Mouse (Mus musculus): ENCODE measurements around the gene Mapk8ip3. TPM values are rescaled to one million over a fixed set of nuclear protein-coding genes. Genes with fewer than 3 reads are reported as not detected.

Gene Mapk8ip3
- polyA plus RNA-seq, 1 experiment from 2014 or later: 22.4 TPM

DNA sequence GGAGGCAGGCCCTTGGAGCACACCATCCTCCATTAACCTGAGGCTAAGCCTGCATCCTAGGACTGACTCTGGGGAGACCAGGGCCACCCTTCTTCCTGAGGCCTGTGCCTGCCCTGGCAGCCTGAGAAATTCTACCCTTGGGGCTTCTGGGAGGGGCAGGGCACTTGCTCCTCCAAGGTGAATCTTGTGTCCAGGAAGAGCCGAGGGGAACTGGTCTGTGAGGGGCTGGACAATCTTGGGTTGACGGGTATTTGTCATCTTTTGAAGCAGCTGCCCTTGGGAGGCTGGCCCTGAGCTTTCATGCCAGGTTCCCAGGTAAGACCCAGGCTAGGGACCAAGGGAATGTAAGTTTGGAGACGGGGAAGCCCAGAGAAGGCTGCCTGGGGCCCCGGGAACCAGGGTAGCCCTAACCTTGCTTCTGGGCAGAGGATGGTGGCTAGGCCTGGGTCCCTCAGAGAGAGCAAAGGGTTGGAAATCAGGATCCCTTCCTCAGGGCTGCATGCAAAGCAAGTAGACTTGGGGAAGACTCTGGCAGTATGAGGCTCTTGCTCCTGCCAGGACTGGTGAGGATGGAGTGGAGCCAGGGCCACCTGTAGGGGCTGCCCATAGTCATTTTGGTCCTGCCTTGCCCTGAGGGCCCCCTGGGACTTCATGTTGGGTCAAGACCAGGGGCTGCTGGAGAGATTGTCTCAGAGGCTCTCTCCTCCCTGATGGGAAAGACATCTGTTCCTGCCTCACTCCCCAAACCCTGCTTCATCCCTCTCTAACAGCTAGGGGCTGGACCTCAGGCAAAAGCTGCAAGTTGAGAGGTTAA, 38.5 kb downstream of the Mapk8ip3 start:
- Histone ChIP-seq H3K27ac (no peak overlapping the region), H3K9ac (0 out of 2 replicates have a peak overlapping the region, but pooled peaks have one; percentile 83), H3K27me3 (replicated peaks) (no peaks in the 10 kb centered on the region), H3K36me3 (peaks cover 54% of the 10 kb centered on the region), H3K4me3 (replicated peaks) (no peak overlapping the region), H3K9me3 (no peaks in the 10 kb centered on the region), H3K4me2 (replicated peaks) (peak overlapping the region; percentile 92), H3K4me1 (replicated peaks) (peaks cover 29% of the 10 kb centered on the region)
- 65% methylated on average over 4 of the region's 4 CpGs for WGBS
- ATAC-seq: no peak

DNA sequence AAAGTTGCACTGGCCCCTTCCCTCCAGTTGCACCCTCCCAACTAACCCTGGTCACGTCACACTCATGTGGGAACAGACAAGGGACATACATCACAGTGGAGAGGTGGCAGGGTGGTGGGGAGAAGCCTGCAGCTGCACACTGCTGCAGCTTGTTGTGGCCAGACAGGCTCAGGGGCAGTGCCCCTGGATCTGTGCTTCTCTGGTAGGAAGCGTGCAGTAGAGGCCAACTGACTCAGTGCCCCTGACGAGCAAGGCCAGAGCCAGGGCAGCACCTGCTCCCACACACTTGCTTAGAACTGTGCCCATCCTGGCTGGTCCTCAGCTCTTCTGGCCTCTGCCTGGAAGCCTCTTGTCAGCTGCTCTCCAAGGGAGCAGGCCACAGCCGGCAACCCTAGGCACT, 39.2 kb downstream of the Mapk8ip3 start:
- Histone ChIP-seq H3K4me1 (replicated peaks) (peaks cover 29% of the 10 kb centered on the region), H3K36me3 (peaks cover 54% of the 10 kb centered on the region), H3K27me3 (replicated peaks) (no peaks in the 10 kb centered on the region), H3K4me2 (replicated peaks) (peak overlapping the region; percentile 92), H3K4me3 (replicated peaks) (peak overlapping the region; percentile 91), H3K9me3 (no peaks in the 10 kb centered on the region), H3K9ac (0 out of 2 replicates have a peak overlapping the region, but pooled peaks have one; percentile 83), H3K27ac (no peak overlapping the region)
- WGBS: 81% methylated on average over 4 of the region's 4 CpGs
- ATAC-seq: no peak

DNA sequence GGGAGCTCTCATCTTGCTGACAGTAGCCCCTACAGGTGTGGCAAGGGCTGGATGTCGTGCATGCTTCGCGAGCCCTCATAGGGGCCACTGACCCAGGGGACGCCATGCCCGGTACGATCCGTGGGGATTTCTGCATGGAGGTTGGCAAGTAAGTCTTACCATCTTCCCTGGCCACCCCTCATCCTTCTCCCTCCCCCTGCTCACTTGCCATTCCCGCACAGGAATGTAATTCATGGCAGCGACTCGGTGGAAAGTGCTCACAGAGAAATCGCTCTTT, 39.8 kb downstream of the Mapk8ip3 start:
- Histone ChIP-seq H3K36me3 (peaks cover 55% of the 10 kb centered on the region), H3K4me3 (replicated peaks) (peak overlapping the region; percentile 91), H3K27ac (peak overlapping the region; percentile 87; the same call in 1 of the 2 replicates), H3K4me1 (replicated peaks) (peaks cover 29% of the 10 kb centered on the region), H3K4me2 (replicated peaks) (peak overlapping the region; percentile 92), H3K9me3 (no peaks in the 10 kb centered on the region), H3K9ac (peak overlapping the region; percentile 83), H3K27me3 (replicated peaks) (no peaks in the 10 kb centered on the region)
- ATAC-seq: no peak
- 28% methylated on average over 11 of the region's 11 CpGs for WGBS

DNA sequence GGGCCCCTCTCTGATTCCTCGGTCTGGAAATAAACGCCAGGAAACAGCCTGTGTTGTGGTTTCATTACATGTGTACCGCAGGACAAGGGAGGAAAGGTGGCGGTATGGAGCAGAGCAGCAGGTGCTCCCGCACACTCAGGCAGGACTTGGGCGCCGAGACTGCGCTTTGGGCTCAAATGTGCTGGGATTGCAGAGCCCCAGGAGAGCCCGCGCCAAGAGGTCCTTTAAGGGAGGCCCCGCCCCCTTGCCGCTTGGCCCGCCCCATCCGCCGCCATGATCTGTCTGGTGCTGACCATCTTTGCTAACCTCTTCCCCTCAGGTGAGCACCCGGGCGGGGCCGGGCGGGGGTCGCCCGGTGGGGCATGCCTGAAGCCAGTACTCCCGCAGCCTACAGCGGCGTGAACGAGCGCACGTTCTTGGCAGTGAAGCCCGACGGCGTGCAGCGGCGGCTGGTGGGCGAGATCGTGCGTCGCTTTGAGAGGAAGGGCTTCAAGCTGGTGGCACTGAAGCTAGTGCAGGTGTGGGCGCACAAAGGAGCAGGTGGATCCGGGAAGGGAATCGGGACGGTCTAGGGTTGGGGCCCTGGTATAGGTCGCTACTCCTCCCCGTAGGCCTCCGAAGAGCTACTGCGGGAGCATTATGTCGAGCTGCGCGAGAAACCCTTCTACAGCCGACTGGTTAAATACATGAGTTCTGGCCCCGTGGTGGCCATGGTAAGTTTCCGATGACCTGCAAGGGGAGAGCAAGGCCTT, 40.4 kb downstream of the Mapk8ip3 start, which contains the start of gene Nme3:
Gene Nme3, plus strand, starts transcription at position 260 of the 752 bp plus-strand sequence.
- Histone ChIP-seq H3K27ac (peak within 1 kb of the TSS; percentile 87), H3K9me3 (no peaks in the 10 kb centered on the region), H3K36me3 (peaks cover 50% of the 10 kb centered on the region)

DNA sequence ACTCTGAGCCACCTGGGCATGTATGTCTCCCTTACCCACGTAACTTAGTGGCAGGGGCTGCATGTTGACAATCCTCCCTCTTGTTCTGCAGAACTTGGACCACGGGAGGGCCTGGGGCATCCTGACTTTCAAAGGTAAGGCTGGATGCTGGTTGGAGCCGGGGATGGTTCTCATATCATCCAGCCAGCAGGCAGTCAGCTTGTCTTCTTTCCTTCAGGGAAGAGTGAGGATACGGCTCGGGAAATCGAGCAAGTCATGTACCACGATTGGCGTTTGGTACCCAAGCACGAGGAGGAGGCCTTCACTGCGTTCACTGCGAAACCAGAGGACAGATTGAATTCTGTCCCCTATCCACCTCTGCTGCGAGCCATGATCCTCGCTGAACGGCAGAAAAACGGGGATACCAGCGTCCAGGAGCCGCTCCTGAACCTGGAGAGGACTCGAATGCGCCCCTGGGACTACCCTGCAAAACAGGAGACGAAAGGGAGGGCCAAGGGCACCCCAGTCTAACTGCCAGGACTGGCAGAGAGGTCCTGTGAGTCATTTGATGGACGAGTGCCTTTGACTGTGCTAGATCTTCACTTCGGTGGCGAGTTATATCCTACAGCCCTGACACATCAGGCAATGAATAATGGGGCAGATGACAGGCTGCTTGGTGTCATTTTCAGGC, 41.1 kb downstream of the Mapk8ip3 start:
- ATAC-seq: peak; percentile 11; the same call in 1 of the 2 replicates
- Histone ChIP-seq H3K27me3 (replicated peaks) (no peaks in the 10 kb centered on the region), H3K36me3 (peaks cover 50% of the 10 kb centered on the region), H3K9ac (peak overlapping the region; percentile 83), H3K4me1 (replicated peaks) (peaks cover 29% of the 10 kb centered on the region), H3K9me3 (no peaks in the 10 kb centered on the region), H3K4me2 (replicated peaks) (peak overlapping the region; percentile 92), H3K4me3 (replicated peaks) (peak overlapping the region; percentile 91), H3K27ac (peak overlapping the region; percentile 87)
- 10% methylated on average over 23 of the region's 23 CpGs for WGBS

More for the DNA sequence above, 40.4 kb downstream of the Mapk8ip3 start, which contains the start of gene Nme3:
- H3K27me3 ChIP-seq (replicated peaks): no peaks in the 10 kb centered on the region
- peak within 1 kb of the TSS; percentile 83 for H3K9ac ChIP-seq
- H3K4me2 ChIP-seq (replicated peaks): peak within 1 kb of the TSS; percentile 92
- ATAC-seq: peak; percentile 85
- peaks cover 29% of the 10 kb centered on the region for H3K4me1 ChIP-seq (replicated peaks)
- 1% methylated on average over 50 of the region's 50 CpGs for WGBS
- peak within 1 kb of the TSS; percentile 91 for H3K4me3 ChIP-seq (replicated peaks)

DNA sequence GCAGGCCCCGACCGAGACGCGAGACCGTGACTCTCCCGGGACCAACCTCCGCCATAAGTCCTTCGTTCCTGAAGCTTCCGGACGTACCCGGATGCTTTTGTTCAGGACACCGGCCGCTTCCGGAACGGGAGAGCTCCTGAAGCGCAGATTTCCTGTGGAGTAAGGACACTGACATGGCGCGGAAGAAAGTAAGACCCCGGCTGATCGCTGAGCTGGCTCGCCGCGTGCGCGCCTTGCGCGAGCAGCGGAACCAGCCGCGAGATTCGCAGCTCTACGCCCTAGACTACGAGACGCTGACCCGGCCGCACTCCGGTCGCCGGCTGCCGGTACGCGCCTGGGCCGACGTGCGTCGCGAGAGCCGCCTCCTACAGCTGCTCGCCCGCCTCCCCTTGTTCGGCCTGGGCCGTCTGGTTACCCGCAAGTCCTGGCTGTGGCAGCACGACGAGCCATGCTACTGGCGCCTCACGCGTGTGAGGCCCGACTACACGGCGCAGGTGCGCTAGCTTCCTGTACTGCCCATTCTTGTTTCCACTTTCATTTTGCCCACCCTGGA, 41.7 kb downstream of the Mapk8ip3 start, which contains the start of the genes Eme2 and Mrps34:
Gene Eme2, minus strand, starts transcription at position 93 of the 553 bp plus-strand sequence.
Gene Mrps34, plus strand, starts transcription at position 122 of the 553 bp plus-strand sequence.
- Histone ChIP-seq H3K9ac (peak within 1 kb of the TSS; percentile 83), H3K27me3 (replicated peaks) (no peaks in the 10 kb centered on the region), H3K4me1 (replicated peaks) (peaks cover 29% of the 10 kb centered on the region), H3K9me3 (no peaks in the 10 kb centered on the region), H3K27ac (peak within 1 kb of the TSS; percentile 87), H3K36me3 (peaks cover 49% of the 10 kb centered on the region), H3K4me3 (replicated peaks) (peak within 1 kb of the TSS; percentile 91), H3K4me2 (replicated peaks) (peak within 1 kb of the TSS; percentile 92)
- WGBS: under 1% methylated on average over 62 of the region's 62 CpGs
- peak; percentile 76 for ATAC-seq

DNA sequence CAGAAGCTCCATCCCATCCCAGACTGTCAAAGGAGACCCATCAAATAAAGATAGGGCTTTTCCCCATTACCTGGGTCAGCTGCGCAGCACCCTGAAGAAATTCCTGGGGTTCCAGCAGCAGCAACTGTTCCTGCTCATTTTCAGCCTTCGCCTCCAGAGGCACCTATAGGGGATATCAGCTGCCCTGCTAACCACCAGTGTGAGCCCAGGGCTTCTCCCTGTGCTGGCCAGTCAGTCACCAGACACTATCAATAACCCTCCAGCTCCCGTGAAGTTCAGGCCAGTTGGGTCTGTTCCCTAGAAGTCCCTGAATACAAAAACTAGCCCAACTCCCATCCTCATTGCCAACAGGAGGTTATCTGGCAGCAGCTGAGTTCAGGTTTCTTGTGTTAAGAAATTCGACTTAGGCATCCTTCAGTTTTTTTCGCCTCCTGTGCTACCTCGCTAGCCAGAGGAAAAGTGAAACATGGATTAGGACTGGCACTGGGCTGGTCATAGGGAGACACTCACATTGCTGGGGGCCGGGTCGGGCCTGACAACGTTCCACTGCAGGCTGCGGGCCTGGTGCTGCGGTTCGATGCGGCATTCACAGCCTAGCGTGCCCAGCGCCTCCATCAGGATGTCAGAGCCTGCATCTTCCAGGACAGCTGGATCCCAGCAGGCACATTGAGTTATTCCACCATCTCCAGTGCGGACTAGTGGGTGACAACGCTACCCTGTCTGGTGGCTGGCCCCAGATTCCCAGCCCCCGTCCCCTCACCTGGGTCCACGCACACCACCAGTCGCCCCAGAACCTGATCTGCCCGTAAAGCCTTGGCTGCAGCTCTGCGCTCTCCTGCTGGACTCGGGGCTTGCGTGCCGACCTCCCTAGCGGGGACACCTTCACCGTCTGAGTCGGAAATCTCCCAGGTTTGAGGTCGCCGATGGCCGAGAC, 42.4 kb downstream of the Mapk8ip3 start:
- H3K9ac ChIP-seq: peak overlapping the region; percentile 83
- H3K9me3 ChIP-seq: no peaks in the 10 kb centered on the region
- H3K4me3 ChIP-seq (replicated peaks): peak overlapping the region; percentile 91
- ATAC-seq: peak; percentile 23
- H3K4me1 ChIP-seq (replicated peaks): peaks cover 29% of the 10 kb centered on the region
- H3K36me3 ChIP-seq: peaks cover 42% of the 10 kb centered on the region
- H3K27me3 ChIP-seq (replicated peaks): no peaks in the 10 kb centered on the region
- H3K27ac ChIP-seq: peak overlapping the region; percentile 87
- 10% methylated on average over 31 of the region's 31 CpGs for WGBS
- peak overlapping the region; percentile 92 for H3K4me2 ChIP-seq (replicated peaks)

DNA sequence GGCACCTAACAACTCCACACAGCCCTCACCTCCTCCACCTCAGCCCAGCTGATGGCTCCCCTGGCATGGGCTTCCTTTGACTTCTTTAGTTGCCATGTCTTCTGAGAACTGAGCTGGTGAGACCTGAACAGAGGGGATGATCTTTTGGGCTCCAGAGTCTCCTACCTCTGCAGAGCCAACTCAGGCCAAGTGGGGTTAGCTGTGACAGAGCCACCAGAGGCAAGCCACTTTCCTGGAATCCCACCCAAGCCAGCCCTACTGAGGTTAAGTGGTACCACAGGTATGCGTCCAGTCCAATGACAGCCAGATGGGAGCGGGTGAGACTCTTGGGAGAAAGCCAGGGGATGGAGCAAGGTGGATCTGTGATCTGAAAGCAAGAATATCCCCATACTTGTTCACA, 43.5 kb downstream of the Mapk8ip3 start:
- Histone ChIP-seq H3K4me2 (replicated peaks) (peak overlapping the region; percentile 92; the same call in 1 of the 2 replicates), H3K36me3 (peaks cover 32% of the 10 kb centered on the region), H3K9me3 (no peaks in the 10 kb centered on the region), H3K4me1 (replicated peaks) (peaks cover 29% of the 10 kb centered on the region), H3K27ac (no peak overlapping the region), H3K9ac (no peak overlapping the region), H3K27me3 (replicated peaks) (no peaks in the 10 kb centered on the region), H3K4me3 (replicated peaks) (no peak overlapping the region)
- WGBS: 90% methylated on average over 2 of the region's 2 CpGs
- ATAC-seq: no peak

DNA sequence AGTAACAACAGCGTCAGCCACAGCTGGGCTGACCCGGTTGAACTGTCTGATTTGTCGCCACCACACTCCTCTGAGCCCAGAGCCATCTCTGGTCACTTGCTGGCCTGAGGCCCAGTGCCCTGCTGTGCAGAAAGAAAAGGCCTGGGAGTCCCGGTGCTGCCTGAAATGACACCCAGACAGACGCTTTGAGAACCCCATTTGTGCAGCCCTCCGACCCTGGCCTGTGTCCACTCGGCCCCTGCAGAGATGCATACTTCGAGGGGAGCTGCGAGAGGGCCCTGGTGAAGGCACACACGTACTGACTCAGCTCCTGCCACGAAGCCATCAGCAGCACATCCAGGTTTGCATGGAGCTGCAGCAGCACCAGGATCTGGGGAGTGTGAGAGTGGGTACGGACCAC, 44.0 kb downstream of the Mapk8ip3 start:
- WGBS: 92% methylated on average over 12 of the region's 12 CpGs
- Histone ChIP-seq H3K27me3 (replicated peaks) (no peaks in the 10 kb centered on the region), H3K36me3 (peaks cover 32% of the 10 kb centered on the region), H3K4me3 (replicated peaks) (no peak overlapping the region), H3K9ac (no peak overlapping the region), H3K27ac (no peak overlapping the region), H3K4me1 (replicated peaks) (peaks cover 30% of the 10 kb centered on the region), H3K4me2 (replicated peaks) (no peak overlapping the region), H3K9me3 (no peaks in the 10 kb centered on the region)
- ATAC-seq: no peak

DNA sequence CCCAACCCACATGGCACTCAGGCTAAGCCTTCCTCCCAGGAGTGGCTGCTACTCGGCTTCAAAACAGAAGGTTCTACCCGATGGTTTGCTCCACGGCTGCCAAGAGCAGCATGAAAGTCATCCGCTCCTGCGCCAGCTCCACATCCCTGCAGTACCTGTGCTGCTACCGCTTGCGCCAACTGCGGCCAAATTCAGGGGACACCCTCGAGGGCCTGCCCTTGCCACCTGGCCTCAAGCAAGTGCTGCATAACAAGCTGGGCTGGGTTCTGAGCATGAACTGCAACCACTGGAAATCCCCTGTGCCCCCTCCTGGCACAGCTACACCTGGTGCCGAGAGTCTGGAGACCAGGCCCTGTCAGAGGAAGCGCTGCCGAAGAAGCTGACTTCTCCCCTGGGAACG, 45.5 kb downstream of the Mapk8ip3 start:
- no peak overlapping the region for H3K27ac ChIP-seq
- peaks cover 28% of the 10 kb centered on the region for H3K4me1 ChIP-seq (replicated peaks)
- no peak overlapping the region for H3K9ac ChIP-seq
- ATAC-seq: no peak
- H3K9me3 ChIP-seq: no peaks in the 10 kb centered on the region
- H3K27me3 ChIP-seq (replicated peaks): no peaks in the 10 kb centered on the region
- WGBS: 86% methylated on average over 13 of the region's 13 CpGs
- H3K4me2 ChIP-seq (replicated peaks): no peak overlapping the region
- H3K36me3 ChIP-seq: peaks cover 29% of the 10 kb centered on the region
- H3K4me3 ChIP-seq (replicated peaks): no peak overlapping the region

Data from intestine, embryonic 15.5 days (tissue).